Mouse (Mus musculus) testis, adult 2 months (tissue): ENCODE measurements around the gene Tmem220. TPM values are rescaled to one million over a fixed set of nuclear protein-coding genes. Genes with fewer than 3 reads are reported as not detected.

Source experiments
- H3K27ac ChIP-seq: fragments of 200-500 bp; 2 replicates; pipeline ENCODE4 v1.5.1; 2012; ENCODE audit warnings: low read depth, low read length; ENCODE audit not compliant: control insufficient read depth, insufficient read depth
- H3K27me3 ChIP-seq: fragments of 200-500 bp; 2 replicates; pipeline ENCODE4 v1.6.1; 2012; ENCODE audit warnings: mild to moderate bottlenecking, low read length, moderate library complexity; ENCODE audit not compliant: control insufficient read depth, insufficient read depth
- H3K36me3 ChIP-seq: fragments of 200-500 bp; 2 replicates; pipeline ENCODE4 v1.6.1; 2012; ENCODE audit warnings: mild to moderate bottlenecking, low read length; ENCODE audit not compliant: control insufficient read depth, insufficient read depth
- H3K4me1 ChIP-seq: fragments of 200-500 bp; 2 replicates; pipeline ENCODE4 v1.6.1; 2012; ENCODE audit warnings: low read length; ENCODE audit not compliant: control insufficient read depth, insufficient read depth
- H3K4me3 ChIP-seq: fragments of 200-500 bp; 2 replicates; pipeline ENCODE4 v1.5.1; 2012; ENCODE audit warnings: low read depth, mild to moderate bottlenecking, low read length, moderate library complexity, mixed read lengths; ENCODE audit not compliant: control insufficient read depth
- CTCF ChIP-seq: fragments of 200-500 bp; IDR thresholded peaks from 2 replicates; pipeline ENCODE4 v1.5.1; 2012; ENCODE audit warnings: low read depth, mild to moderate bottlenecking, inconsistent platforms, low read length, moderate library complexity; ENCODE audit not compliant: control insufficient read depth, insufficient read depth, insufficient replicate concordance
- POLR2A ChIP-seq: fragments of 200-500 bp; IDR thresholded peaks from 2 replicates; pipeline ENCODE4 v1.6.1; 2012; ENCODE audit warnings: low read depth, mild to moderate bottlenecking, inconsistent platforms, low read length, moderate library complexity; ENCODE audit not compliant: control insufficient read depth
- polyA plus RNA-seq: library from polyadenylated mRNA; depleted of rRNA; stranded (reverse); fragments of >200 nt; gene quantifications from 2 replicates; pipeline ENCODE4 v1.2.3, GENCODE M21; 2012

Tmem220 gene
- polyA plus RNA-seq, 1 experiment = 0.22 TPM

DNA sequence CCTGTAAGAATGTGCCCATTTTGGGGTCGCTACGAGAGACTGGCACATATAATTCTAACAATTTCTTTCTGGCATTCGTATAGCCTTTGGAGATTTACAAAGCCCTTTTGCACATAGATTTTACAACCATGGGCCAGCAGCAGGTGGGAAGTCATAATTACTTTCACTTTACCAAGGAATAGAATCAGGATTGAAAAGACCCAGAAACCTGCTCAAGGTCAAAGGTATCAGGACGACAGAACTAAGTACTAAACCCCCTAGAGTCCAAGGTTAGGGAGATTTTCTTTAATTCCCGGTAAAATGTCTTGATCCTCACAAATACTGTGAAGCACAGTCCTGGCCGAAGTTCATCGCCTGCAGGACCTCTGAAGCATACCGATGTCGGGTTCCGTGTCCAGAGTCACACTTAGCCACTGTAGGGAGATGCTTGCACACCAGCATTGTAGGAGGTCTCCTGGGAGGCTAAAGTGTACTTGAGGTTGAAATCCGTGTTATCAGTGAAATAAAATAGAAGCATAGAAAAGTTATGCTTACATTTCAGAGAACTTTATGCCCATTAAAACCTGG lies 39.7 kb upstream of the Tmem220 start:
- Histone ChIP-seq H3K27ac (no peak overlapping the region), H3K27me3 (no peaks in the 10 kb centered on the region), H3K36me3 (no peaks in the 10 kb centered on the region), H3K4me3 (no peak overlapping the region), H3K4me1 (no peaks in the 10 kb centered on the region)
- TF ChIP-seq CTCF (no peak), POLR2A (no peak)

DNA sequence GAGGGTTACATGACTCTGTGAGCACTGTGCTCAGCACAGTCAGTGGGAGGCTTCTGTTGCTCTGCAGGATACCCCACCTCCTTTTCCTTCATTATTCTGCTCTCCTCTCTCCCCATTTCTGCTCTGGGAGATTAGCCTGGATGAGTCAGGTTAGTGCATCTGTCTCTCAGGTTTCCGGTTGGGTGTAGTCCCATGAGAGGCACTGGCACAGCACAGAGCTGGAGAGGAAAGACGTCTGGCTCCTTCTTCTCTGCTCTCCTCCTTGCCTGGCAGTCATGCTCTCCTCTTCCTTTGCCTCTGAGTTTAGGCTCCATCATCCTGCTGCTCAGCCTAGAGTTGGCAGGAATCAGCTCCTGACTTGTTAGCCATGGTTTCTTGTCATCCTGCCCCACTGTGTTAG lies 32.8 kb upstream of the Tmem220 start:
- no peaks in the 10 kb centered on the region for H3K27me3 ChIP-seq
- H3K27ac ChIP-seq = no peak overlapping the region
- no peak overlapping the region for H3K4me3 ChIP-seq
- no peak for TF ChIP-seq POLR2A
- no peak for TF ChIP-seq CTCF
- no peaks in the 10 kb centered on the region for H3K36me3 ChIP-seq
- H3K4me1 ChIP-seq = no peaks in the 10 kb centered on the region

DNA sequence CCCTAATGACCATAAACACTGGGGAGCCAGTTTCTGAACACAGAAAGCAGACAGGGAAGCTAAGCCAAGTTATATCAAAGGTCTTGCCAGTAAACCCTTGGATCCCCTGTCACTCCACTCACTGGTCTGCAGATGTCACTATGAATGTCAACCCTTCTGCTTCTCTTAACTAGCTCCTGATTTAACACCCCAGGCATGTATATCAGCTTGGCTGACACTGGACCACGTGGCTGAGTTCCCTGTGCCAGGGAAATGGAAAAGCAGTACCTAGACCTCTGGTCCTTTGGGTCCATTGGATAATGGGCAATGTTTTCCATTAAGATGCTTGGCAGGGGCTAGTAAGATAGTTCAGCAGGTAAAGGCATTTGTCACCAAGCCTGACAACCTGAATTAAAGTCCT lies 31.3 kb upstream of the Tmem220 start:
- no peaks in the 10 kb centered on the region for H3K4me1 ChIP-seq
- H3K27me3 ChIP-seq = no peaks in the 10 kb centered on the region
- TF ChIP-seq POLR2A (no peak), CTCF (no peak)
- no peak overlapping the region for H3K4me3 ChIP-seq
- H3K27ac ChIP-seq = no peak overlapping the region
- no peaks in the 10 kb centered on the region for H3K36me3 ChIP-seq

DNA sequence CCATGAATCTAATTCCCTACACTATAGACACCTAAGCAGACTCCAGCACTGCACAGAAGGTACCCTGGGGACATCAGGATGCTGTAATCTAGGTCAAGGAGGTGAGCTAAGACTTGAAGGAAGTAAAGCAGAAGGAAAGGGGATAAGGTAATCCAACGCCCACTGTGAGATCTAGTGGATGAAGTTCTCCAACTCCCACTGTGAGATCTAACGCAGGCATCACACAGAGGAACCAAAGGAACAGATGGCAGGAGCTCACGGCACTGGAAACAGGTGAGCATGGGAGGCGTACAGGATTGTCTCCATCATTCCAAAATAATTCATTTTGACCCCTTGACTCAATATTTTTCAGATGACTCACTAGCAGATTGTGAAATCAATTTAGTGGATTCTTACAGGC lies 28.5 kb upstream of the Tmem220 start:
- H3K4me1 ChIP-seq = no peaks in the 10 kb centered on the region
- H3K27me3 ChIP-seq = no peaks in the 10 kb centered on the region
- H3K27ac ChIP-seq = no peak overlapping the region
- no peak for TF ChIP-seq POLR2A
- TF ChIP-seq CTCF = no peak
- H3K4me3 ChIP-seq = no peak overlapping the region
- H3K36me3 ChIP-seq = no peaks in the 10 kb centered on the region

DNA sequence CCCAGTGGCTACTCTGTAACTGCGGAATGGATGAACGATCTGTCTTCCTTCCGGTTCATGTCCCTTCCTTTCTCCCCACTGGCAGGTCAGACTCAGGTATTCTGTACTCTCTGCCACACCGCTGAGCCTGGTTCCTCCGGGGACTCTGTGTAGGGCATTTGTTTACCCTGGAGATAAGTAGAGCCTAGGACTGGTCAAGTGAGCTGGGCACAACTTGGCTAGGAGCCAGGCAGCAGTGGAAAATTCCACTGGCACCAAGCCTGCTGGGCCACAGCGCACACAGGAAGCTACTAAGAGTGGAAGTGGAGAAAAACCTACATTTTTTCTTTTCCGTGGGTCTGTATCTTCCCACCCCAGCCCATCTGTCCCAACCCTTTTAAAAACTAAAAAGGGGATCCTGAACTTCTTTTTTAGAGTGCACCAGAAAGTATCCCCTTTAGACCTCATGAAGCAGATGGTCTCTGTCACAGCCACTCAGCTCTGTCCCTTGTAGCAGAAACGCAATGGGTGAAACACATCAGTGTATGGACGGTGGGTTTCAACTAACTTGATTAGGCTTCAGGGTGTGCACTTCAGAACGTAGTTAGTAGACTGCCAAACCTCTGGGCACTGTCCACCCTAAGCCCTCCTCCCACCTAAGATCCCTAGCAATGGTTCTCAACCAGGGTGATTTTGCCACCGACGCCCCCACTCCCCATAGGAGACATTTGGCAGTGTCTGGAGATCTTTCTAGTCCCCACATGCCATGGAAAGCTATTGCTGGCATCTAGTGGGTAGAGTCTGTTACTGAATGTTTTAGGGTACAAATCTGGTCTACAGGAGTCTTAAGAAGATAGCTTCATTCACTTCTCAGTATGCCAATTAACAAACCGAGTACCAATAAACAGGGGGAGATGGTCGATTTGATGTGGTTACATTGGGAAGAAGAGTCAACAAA lies 26.2 kb upstream of the Tmem220 start:
- TF ChIP-seq CTCF = no peak
- no peak for TF ChIP-seq POLR2A
- H3K27ac ChIP-seq = no peak overlapping the region

DNA sequence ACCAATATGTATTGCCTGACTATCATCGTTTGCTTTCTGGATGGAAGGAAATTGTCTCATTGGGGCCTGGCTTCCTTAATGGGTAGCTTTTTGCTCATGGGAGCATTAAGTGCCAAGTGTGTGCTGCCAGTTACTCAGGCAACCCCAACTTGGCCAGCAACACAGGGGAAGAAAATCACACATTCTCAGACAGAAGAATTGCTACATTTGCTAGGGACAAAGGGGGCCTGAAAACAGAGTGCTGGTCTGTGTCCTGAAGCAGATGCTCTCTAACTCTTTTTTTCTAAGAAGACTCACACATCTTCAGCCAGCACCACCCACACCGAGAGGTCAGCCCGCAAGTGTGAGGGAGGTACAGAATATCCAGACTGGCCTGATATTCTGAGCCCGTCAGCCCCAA lies 24.3 kb upstream of the Tmem220 start:
- no peak overlapping the region for H3K27ac ChIP-seq
- H3K36me3 ChIP-seq = no peaks in the 10 kb centered on the region
- H3K27me3 ChIP-seq = no peaks in the 10 kb centered on the region
- H3K4me3 ChIP-seq = no peak overlapping the region
- TF ChIP-seq CTCF (no peak), POLR2A (no peak)
- H3K4me1 ChIP-seq = peaks cover 3% of the 10 kb centered on the region; the same call in 1 of the 2 replicates

More for the DNA sequence above, 26.2 kb upstream of the Tmem220 start:
- Histone ChIP-seq H3K27me3 (no peaks in the 10 kb centered on the region), H3K36me3 (no peaks in the 10 kb centered on the region), H3K4me3 (no peak overlapping the region), H3K4me1 (peaks cover 3% of the 10 kb centered on the region; the same call in 1 of the 2 replicates)

DNA sequence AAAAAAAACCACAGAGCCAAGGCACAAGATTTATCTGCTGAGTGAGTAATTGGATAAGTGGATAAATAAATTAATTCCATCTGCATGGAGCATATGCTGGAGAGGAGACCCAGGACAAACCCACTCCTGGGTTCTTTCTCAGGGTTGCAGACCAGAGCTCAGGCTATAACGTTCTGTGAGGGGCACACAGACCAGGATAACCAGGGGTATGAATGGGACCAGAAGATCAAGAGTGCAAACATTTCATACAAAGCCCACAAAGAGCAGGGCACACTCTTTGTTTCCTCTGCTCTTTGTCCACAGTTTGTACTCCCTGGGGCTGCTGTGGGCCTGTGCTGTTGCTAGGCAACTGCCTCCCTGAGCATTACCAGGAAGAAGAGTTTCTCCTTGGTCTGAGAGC lies 23.2 kb upstream of the Tmem220 start:
- Histone ChIP-seq H3K36me3 (no peaks in the 10 kb centered on the region), H3K27me3 (no peaks in the 10 kb centered on the region), H3K27ac (no peak overlapping the region), H3K4me1 (peaks cover 3% of the 10 kb centered on the region; the same call in 1 of the 2 replicates), H3K4me3 (no peak overlapping the region)
- TF ChIP-seq POLR2A = no peak
- TF ChIP-seq CTCF = no peak
